Mouse (Mus musculus) cerebellum, adult 2 months (tissue): ENCODE measurements around the gene Romo1.
A peak's percentile ranks its signal among the peaks of the same experiment; 100 is the strongest.

ENCODE experiments used
- CTCF ChIP-seq: fragments of 200-500 bp; IDR thresholded peaks from 2 replicates; pipeline ENCODE4 v1.5.1; 2011; ENCODE audit warnings: low read depth, mild to moderate bottlenecking, control low read depth, low read length, moderate library complexity, borderline replicate concordance; ENCODE audit not compliant: insufficient read depth
- POLR2A ChIP-seq: fragments of 200-500 bp; IDR thresholded peaks from 2 replicates; pipeline ENCODE4 v1.6.1; 2011; ENCODE audit warnings: low read length, control low read depth, borderline replicate concordance; ENCODE audit not compliant: insufficient read depth

DNA sequence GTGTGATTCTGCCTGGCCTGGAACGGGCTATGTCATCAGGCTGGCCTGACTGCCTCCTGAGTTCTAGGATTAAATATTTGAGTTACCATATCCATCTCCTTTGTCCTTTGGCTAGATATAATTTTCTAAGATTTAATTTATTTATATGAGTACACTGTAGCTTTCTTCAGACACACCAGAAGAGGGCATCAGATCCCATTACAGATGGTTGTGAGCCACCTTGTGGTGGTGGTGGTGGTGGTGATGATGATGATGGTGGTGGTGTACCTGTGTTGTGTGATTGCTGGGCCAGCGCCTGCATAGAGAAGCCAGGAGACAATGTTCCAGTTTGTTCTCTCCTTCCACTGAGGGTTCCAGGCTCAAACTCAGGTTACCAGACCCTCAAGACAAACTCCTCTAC, 47.7 kb downstream of the Romo1 start:
- TF ChIP-seq POLR2A (no peak), CTCF (0 out of 2 replicates have a peak, but pooled peaks have one; percentile 1)
